Mouse (Mus musculus): ENCODE data around the gene Add2.

Gene Add2

DNA sequence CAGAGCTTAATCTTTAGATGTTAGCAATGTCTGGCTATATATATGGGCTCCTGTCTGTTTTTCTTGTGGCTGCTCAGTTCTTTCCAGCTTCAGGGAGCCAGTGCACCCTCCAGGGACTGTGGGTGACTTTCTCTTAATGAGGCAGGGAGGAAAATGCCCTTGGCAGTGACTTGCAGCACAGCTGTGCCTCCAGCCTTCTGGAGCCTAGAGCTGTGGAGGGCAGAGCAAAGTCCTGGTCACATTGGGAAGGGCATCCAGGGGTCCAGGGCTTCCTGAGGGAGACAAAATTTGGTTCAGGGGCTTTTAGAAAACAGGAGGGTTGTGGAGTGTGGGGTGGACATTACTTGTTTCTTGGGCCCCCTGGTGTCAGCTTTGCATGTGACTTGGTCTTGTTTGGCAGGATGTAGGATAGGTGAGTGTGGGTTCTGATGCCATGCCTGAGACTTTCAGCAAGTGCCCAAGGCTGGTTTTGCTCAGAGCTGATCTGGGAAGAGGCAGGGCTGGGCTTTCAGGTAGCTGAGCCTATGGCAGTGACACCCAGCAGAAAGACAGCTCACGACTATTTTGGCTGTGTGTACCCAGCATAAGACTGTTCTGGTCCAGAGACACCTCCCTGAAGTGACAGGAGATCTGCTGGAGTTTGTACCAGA, 50.0 kb downstream of the Add2 start:
- no peak for DNase-seq (ENCODE audit: low read depth in 1 of 2, low spot score in 2 of 2)

DNA sequence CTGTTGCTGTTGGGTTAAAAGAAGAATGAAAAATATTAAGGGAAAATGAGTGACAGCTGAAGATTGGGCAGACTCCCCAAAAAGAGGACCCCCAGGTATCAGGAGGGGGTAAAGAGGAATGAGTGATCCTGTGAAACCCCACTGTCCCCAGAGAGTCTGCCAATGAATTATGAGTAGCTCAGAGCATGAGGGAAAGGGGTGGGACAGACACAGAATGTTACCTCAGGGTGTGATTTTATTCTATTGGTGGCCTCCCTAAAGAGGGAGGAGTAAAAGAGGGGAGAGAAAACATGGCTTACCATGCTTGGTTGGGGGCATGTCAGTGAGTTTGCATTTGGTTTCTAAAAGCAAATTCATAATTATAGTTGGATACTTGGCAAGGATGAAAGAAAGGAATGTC, 50.8 kb downstream of the Add2 start:
- no peak for DNase-seq (ENCODE audit: low read depth in 1 of 2, low spot score in 2 of 2)

DNA sequence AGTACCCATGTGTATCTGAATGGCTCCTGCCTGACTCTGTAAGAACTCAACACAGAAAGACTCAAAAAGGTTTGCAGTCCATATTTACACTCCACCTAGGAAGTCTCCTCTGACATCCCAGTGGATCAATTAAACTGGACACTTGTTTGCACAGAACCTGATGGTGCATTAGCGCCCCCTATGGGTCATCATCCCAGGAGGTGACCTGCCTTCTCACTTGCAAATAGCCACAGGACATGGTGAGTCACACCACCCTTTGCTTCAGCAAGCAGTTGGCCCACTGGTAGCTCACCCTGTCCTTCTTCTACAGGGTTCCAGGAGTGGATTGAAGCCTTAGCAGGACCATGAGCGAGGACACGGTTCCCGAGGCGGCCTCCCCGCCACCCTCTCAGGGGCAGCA, 57.0 kb downstream of the Add2 start:
- no peak for DNase-seq (ENCODE audit: low read depth in 1 of 2, low spot score in 2 of 2)

DNA sequence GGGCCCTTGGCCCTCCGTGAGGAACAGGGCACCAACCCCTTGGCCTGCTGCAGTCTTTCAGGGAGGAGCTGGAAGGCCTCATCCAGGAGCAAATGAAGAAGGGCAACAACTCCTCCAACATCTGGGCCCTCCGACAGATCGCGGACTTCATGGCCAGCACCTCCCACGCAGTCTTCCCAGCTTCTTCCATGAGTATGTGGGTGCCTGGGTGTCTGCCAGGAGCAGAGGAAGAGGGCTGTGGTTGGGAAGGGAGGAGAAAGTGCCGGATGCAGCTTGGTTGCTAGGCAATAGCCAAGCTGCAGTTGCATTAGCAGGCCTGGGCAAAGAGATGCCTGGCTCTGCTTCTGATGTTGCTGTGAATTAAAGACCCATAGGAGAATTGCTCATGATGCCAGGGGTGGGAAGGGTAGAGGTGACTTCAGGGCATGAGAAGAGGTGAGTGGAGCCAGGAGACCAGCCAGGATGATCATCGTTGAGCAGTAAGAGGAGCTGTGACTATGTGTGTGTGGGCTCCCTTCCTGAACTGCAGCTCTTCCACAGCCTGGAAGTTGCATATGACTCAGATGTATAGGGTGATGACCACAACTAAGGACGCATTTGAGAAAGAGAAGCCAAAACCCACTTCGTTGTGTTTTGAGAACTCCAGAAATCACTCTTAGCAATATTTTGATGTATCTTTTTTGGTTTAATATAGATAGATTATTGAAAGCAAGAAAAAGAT, 58.5 kb downstream of the Add2 start:
- DNase-seq (ENCODE audit: low read depth in 1 of 2, low spot score in 2 of 2) = no peak

DNA sequence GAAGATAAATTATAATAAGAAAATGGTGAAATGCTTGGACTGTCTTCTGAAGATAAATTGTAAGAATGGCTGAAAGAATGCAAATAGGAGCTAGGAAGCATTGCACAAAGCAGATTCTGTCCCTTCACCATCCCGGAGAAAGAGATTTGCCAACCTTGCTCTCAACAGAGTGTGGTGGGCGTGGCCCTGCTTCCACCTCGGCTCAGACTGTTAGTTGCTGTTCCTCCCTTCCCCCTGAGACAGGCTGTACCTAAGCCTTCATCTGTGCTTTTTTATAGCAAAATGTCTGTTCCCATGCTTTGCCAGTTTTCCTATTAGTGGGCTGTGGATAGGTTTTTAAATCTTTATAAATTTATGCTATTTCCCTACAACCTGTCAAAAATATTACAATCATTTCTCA, 59.3 kb downstream of the Add2 start:
- DNase-seq (ENCODE audit: low read depth in 1 of 2, low spot score in 2 of 2) = no peak

DNA sequence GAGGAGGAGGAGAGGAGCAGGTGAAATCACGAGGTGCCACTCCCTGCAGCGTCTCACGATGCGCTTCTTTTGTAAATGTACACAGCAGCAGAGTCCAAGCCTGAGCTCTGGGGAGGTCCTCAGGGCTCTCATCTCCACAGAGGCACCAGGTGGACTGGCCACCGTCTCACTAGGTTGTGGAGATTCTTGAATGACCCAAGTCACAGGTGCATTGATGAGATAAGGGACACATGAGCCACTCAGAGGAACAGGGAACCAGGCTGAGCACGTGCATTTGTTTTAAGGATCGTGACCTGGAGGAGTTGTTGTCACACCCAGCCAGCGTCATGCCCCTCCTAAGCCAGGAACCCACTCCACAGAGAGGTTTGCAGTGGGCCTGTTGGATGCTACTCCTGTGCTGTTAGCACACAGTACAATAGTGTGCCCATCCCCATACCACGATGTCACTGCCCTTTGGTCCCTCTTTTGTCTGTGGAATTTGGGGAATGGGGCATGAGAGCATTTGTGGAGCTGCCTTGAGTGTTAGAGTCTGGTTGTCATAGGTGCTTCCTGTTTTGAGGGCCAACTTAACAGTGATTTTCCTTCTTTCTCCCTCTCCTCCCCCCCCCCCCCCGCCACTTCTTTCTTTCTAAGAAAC, 65.8 kb downstream of the Add2 start:
- DNase-seq (ENCODE audit: low read depth in 1 of 2, low spot score in 2 of 2) = no peak

DNA sequence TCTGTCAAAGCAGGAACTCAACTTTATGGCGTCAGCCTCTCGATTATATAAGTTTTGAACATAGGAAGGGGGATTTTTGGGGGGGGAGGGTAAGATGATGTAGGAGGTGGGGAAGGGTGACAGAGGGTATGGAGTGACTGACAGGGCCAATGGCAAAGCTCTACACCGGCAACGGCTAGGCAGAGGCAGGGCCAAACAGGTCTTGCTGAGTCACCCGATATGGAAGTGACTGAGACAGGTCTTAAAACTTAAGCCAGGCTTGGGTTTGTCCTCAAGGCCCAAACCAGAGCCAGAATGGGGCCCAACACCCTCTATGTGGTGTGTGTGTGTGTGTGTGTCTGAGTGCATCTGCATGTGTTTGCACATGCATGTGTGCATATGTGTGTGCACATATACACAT, 67.0 kb downstream of the Add2 start:
- no peak for DNase-seq (ENCODE audit: low read depth in 1 of 2, low spot score in 2 of 2)

DNA sequence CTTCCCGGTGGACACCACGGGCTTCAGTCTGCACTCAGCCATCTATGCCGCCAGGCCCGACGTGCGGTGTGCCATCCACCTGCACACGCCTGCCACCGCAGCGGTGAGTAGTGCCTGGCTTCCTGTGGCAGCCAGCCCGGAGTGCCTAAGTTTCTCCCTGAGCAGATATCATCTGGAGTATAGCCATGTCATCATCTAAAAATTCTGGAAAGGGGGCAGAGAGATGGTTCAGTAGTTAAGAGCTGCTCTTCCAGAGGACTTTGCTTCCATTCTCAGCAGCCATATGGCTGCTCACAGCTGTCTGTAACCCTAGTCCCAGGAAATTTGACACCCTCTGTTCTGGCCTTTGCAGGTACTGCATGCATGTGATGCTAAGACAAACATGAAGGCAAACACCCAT, 68.3 kb downstream of the Add2 start:
- DNase-seq (ENCODE audit: low read depth in 1 of 2, low spot score in 2 of 2) = no peak

DNA sequence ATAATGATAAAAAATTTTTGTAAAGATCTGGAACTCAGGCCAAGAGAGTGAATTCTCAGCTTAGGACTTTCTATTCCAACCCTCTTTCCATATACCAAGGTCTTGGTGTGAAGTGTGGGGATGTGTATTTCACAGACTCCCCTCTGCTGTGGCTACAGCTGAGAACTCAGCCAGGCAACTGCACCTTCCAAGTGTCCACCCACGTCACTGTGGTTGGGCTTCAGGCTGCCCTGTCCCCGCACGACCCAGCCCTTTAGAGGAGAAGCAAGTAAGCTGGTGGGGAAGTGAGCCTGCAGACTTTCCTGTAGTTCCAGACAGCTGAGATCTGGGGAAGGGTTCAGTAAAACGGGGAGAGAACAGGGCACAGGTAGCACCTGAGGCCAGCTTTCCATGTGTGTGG, 68.7 kb downstream of the Add2 start:
- DNase-seq (ENCODE audit: low read depth in 1 of 2, low spot score in 2 of 2) = no peak

DNA sequence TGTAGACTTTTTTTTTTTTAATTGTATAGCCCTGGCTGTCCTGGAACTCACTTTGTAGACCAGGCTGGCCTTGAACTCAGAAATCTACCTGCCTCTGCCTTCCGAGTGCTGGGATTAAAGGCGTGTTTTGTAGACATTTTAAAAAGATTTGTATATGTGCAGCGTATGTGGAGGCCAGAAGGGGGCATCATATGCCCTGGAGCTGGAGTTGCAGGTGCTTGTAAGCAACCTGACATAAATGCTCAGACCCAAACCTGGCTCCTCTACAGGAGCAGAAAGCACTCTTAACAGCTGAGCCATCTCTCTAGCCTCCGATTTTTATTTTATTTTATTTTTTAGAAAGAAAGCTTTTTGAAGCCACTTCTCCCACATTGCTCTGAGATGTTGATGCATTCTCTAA, 70.5 kb downstream of the Add2 start:
- DNase-seq (ENCODE audit: low read depth in 1 of 2, low spot score in 2 of 2) = no peak

DNA sequence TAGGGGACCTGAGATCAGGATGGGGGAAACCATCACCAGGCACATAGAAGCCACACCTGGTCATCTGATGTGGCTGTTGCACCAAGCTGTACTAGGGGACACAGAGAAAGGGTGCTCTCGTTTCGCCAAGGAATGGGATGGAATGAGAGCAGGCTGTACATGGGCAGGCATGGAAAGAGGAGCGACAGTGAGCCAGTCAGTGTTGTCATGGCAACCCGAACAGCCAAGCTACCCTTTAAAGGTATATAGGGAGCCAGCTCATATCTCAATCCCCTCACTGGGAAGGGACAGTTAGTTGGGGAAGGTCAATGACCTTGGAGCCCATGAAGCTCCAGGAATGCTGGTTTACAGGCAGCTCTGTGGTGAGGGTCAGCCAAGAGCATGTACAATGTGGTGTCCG, 73.0 kb downstream of the Add2 start:
- DNase-seq (ENCODE audit: low read depth in 1 of 2, low spot score in 2 of 2) = no peak

DNA sequence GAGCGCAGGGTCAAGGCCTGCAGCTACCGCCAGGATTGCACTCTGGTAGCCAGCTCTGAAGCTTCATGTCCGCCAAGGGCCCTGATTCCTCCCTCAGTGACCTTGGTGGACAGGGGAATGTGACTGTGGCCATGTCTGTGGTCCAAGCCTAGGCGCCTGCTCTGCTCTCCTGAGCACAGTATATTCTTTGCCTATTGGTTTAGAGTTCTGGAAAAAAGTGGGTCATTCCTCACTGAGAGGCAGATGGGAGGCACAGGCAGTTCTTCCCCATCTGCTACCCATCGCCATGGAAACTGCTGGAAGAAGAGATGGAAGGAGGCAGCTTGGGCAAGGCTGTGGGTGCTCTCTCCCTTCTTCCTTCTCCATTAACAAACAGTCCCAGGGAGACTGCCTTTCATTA, 74.4 kb downstream of the Add2 start:
- DNase-seq (ENCODE audit: low read depth in 1 of 2, low spot score in 2 of 2) = no peak

DNA sequence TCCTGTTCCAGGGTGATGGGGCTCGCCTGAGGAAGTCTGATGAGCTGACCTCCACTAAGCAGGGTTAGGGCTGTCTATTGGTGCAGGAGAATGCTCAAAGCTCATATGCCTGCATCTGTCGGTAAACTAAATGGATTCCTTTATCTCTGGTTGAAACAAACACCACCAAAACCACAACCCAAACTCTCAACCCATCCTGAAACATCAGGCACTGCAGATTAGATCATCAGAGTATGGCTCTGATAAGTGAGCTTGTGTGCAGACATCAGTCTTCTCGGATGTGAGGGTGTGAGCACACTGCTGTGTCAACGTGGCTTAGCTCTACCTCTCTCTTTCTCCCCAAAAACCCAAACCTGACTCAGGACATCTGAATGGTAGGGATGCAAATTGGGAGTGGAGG, 75.1 kb downstream of the Add2 start:
- no peak for DNase-seq (ENCODE audit: low read depth in 1 of 2, low spot score in 2 of 2)

DNA sequence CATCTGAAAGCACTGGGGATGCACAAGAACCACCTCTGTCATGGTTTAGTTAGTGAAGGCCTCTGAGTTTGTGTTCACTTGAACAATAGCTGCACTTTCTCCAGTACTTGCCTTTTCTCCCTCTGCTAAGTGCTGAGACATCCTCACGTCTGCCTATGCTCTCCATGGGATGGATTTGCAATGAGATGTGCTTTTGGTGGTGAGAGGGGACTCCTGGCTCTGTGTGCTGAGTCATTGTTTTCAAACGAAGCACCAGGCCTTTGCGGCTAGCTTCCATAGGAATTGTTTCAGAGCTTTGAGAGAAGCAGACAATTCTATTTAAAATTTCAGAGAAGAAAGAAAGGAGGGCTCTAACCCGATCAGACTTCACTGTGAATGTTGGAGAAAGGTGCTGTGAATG, 76.2 kb downstream of the Add2 start:
- no peak for DNase-seq (ENCODE audit: low read depth in 1 of 2, low spot score in 2 of 2)

DNA sequence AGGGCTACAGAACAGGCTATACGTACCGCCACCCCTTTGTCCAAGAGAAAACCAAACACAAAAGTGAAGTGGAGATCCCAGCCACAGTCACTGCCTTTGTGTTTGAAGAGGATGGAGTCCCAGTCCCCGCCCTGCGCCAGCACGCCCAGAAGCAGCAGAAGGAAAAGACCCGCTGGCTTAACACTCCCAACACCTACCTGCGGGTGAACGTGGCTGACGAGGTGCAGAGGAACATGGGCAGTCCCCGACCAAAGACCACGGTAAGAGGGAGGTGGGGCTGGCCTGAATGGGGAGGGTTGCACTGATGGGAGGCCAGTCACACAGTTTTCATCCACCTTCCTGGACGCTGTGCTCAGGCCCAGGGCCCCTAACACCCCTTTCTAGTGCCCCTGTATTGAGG, 77.6 kb downstream of the Add2 start:
- DNase-seq (ENCODE audit: low read depth in 1 of 2, low spot score in 2 of 2) = no peak

DNA sequence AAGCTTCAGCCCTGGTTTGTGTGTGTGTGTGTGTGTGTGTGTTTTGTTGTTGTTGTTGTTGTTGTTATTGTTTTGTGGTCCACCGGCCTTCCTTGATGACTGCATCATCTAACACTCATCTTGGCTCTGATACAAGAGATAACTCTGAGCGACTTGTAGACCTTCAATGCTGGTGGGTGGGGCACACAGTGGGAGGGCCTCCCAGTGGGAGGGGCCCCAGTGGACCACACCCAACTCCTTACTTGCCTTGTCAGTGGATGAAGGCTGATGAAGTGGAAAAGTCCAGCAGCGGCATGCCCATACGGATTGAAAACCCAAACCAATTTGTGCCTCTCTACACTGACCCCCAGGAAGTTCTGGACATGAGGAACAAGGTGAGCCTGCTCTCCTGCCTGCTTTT, 78.6 kb downstream of the Add2 start:
- DNase-seq (ENCODE audit: low read depth in 1 of 2, low spot score in 2 of 2) = no peak

DNA sequence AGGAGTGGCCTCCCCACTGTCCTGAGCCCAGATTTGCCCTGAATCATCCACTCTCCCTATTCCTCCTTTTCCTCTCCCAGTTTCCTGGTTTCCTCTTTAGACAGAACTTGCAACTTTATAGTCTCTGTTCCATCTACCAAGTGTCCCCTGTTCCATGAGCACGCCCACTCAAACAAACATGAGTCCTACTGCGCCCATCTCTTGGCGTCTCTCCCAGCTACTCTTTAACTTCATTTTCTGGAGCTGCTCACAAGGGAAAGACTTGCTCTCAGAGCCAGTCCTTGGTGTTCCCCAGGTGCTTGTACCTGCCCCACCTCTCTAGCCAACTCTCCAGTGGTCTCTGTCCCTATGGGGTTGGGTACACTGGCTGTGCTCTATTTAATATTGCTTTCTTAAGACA, 87.4 kb downstream of the Add2 start:
- DNase-seq (ENCODE audit: low read depth in 1 of 2, low spot score in 2 of 2) = no peak

DNA sequence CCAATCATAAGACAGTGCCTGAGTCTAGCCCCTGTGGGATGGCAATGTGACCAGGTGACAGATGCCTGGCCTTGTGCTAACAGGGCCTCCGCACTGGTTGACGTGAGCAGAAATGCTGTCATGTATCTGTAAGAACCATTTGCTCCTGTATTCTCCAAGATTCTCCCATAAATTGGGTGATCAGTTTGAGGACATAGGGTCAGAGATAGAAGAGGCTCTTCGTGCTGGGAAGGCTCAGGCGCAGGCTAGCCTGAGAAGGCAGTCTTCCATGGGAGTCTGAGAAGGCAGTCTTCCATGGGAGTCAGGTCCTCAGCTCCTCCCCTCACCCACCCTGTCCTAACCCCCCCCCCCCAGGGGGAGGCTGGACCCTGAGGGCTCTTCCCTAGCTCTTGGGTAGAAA, 94.6 kb downstream of the Add2 start:
- DNase-seq (ENCODE audit: low read depth in 1 of 2, low spot score in 2 of 2) = no peak

DNA sequence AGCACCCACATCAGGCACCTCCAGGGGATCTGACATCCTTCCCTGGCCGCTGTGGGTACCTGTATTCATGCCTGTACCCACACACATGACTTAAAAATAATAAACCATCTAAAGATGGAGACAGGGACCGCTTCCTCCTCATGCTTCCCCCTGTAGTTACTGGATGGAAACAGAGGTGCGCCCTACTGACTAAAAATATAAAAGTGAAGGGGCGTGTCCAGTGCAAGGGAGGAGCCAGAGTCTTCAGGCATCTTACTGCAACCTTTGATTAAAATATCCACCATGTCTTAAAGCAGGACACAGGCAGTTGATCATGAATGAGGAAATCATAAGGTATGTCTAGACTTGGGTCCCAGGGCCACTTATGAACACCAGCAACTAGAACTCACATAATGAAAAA, 97.3 kb downstream of the Add2 start:
- no peak for DNase-seq (ENCODE audit: low read depth in 1 of 2, low spot score in 2 of 2)

DNA sequence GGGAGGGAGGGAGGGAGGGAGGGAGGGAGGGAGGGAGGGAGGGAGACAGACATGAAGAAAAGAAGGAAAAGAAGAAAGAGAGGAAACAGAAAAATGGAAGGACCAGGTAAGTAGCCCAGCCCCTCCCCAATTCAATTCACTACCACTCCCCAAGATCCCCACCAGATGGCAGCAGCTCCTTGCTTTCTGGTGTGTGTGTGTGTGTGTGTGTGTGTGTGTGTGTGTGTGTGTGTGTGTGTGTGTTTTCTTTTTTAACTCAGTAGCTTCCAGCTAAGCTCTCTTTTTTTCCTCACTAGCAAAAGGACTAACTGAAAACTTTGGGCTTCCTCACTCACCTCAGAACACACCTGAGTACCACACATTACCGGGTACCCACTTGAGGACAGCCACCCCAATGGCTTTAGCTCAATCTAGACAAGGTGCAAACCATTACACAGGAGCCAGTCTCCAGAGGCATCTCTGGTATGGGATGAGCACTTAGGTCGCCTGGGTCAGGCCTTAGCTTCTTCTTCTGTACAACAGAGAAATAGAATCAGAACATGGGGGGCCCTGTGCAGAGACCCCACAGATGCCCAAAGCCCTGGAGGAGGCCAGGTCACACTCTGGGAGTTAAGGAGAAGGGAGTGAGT, 98.6 kb downstream of the Add2 start:
- no peak for DNase-seq (ENCODE audit: low read depth in 1 of 2, low spot score in 2 of 2)

DNA sequence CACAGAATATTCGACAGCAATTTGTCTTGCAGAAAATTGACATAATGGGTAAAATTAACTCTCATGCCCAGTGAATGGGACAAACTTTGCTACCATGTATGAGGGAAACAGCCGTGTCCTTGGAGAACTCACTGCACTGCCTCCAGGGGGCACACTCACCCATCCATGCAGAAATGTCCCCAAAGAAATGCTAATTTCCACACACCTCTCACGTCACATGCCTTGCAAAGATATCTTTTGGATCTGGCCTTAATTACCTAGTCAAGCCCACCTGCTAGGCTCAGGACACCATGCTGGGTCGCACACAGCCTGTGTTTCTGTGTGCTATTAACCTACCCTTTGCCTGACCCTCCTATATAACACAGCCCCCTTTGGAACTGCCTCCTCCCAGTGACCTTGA, 100.0 kb downstream of the Add2 start:
- no peak for DNase-seq (ENCODE audit: low read depth in 1 of 2, low spot score in 2 of 2)

DNA sequence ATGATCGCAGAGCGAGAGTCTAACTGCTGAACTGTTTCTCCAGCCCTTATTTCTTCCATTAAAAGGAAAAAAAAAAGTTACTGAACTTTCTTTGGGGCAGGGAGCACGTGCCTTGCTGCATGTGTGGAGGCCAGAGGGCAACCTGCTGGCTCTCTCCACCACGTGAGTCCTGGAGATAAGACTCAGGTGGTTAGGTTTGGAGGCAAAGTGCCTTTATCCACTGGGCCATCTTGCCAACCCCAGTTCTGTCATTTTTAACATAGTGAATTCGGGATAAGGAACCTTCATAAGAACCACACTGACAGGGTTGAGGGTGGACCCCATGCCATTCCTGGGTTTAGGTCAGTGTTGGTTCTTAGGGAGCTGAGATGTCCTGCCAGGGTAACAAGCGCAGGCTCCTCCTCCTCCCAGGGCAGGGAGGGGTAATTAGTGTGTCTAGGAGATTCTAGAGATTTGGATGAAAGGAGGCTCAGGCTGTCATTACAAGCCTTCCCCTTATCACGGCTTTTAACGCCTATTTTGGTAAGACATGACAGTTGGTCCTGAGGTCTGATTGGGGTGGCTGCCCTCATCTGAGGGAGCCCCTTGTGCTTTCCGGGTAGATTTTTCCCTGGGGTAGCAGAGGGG, 101.5 kb downstream of the Add2 start:
- DNase-seq (ENCODE audit: low read depth in 1 of 2, low spot score in 2 of 2) = no peak

Measured in monocyte, adult 2 months (primary cell).